ENCODE assay signal across 20 mouse cellular contexts in genomic region chr3:117611453-117611852, GRCm38 (mm10). TPM values are rescaled to one million over a fixed set of nuclear protein-coding genes. Genes with fewer than 3 reads are reported as not detected.
"Had no signal": no experiment of that assay in that cellular context is flagged by ENCODE, and none has a peak within 500 bp of the region (broad histone marks: within the 10 kb centered on the region; RNA-seq: fewer than 3 reads in every experiment).

No protein-coding gene starts in this region.

- H3K27me3 ChIP-seq: limb, embryonic 12.5 days; liver, embryonic 13.5 days; megakaryocyte, embryonic 14.5 days; midbrain, embryonic 15.5 days; neural tube, embryonic 12.5 days; stomach, embryonic 15.5 days had no signal

- H3K9ac ChIP-seq: limb, embryonic 12.5 days; liver, embryonic 13.5 days; liver, postnatal 0 days; midbrain, embryonic 15.5 days; neural tube, embryonic 12.5 days; stomach, embryonic 15.5 days had no signal

- H3K4me1 ChIP-seq: limb, embryonic 12.5 days; liver, embryonic 13.5 days; megakaryocyte, embryonic 14.5 days; neural tube, embryonic 12.5 days; stomach, embryonic 15.5 days had no signal

- H3K9me3 ChIP-seq: limb, embryonic 12.5 days; liver, embryonic 13.5 days; megakaryocyte, embryonic 14.5 days; midbrain, embryonic 15.5 days; neural tube, embryonic 12.5 days; stomach, embryonic 15.5 days had no signal

- H3K27ac ChIP-seq: kidney, postnatal 0 days; limb, embryonic 12.5 days; liver, embryonic 13.5 days; macrophage; midbrain, embryonic 15.5 days; neural tube, embryonic 12.5 days; stomach, embryonic 15.5 days had no signal

- ATAC-seq: liver, postnatal 0 days; midbrain, embryonic 15.5 days had no signal

- H3K4me2 ChIP-seq: limb, embryonic 12.5 days; liver, embryonic 13.5 days; midbrain, embryonic 11.5 days; midbrain, embryonic 15.5 days; neural tube, embryonic 12.5 days; stomach, embryonic 15.5 days had no signal

- H3K4me3 ChIP-seq: limb, embryonic 12.5 days; liver, embryonic 13.5 days; megakaryocyte, embryonic 14.5 days; midbrain, embryonic 15.5 days; neural tube, embryonic 12.5 days; stomach, embryonic 15.5 days had no signal

- H3K36me3 ChIP-seq: limb, embryonic 12.5 days; liver, embryonic 13.5 days; midbrain, embryonic 15.5 days; neural tube, embryonic 12.5 days; stomach, embryonic 15.5 days had no signal

- DNase-seq: kidney, postnatal 36 days; layer of hippocampus, adult 9-11 months; layer of hippocampus, postnatal 36 days; liver; liver, embryonic 13.5 days; liver, postnatal 0 days; lung, postnatal 14 days; right cerebral cortex, postnatal 14 days; thymus, adult 2 months; thymus, postnatal 25 days had no signal

RNA-seq across cellular contexts. Expression of gene Plppr5, which starts 36.8 kb away (rescaled TPM):
- total RNA-seq: monocyte, adult 5-6 weeks; neutrophil, adult 5-6 weeks had no signal
- polyA plus RNA-seq: liver, postnatal 0 days; macrophage had no signal
